Mouse (Mus musculus): Measurements from ENCODE around the gene Mmp19.

DNA sequence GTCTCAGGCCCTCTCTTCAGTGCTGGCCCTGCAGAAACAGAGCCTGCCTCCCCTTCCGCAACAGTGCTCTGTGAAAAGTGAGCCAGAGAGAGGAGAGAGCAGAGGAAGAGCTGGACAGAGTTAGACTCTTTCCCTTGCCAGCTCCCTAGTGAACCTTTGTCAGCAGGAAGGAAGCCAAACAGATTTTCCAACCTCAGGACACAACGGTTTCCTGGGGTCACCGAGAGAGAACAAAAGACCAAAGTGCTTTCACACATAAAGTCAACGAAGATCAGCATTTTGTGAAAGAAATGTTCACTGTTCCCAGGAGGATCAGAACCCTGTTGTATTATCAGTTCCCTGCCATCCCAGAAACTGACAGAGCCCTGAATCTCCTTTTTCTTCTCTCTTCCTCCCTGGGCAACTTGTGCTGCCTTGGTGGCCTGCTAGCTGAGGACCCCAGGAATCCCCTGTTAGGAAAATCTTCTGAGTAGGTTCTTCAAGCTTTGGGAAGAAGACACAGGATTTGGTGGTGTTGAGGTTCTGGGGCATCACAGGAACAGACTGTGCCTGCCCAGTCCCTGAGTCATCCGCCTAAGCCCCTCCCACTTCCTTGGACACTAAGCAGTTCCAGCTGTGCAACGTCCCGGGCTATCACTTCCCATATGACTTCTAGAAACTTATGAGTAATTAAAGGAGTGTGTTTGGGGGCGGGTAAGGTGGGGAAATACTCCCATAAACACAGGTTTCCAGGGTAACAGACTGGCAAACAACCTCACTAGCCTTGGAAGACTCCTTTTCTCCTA is 11.5 kb upstream of the Mmp19 start:
- no peak for TF ChIP-seq POLR2A (IDR thresholded peaks at IDR 0.05; ENCODE audit: borderline replicate concordance, low read depth, low read length)
- no peak for TF ChIP-seq CTCF (IDR thresholded peaks at IDR 0.05; ENCODE audit: low read depth, low read length)

Measured in bone marrow macrophage, adult 2 months (primary cell).